Mouse (Mus musculus): ENCODE results near the gene Cx3cr1. TPM values are rescaled to one million over a fixed set of nuclear protein-coding genes. Genes with fewer than 3 reads are reported as not detected.

Cx3cr1 gene
- total RNA-seq, 2 experiments from 2014 or later, result 3.4 TPM

GRCm38 (mm10) chr9:120002893-120003292 is 66.8 kb downstream of the Cx3cr1 start:
- no peak for DNase-seq
- intact Hi-C loops (cut with DNase I), result no loop called here

GRCm38 (mm10) chr9:120001945-120002725 is 67.5 kb downstream of the Cx3cr1 start:
- intact Hi-C loops (cut with DNase I), result loop anchor here (2.0 kb wide), 1 partner anchor 17 kb away; the partner anchor contains the start of gene Csrnp1
- peak; percentile 86 to 88 for DNase-seq

GRCm38 (mm10) chr9:120000761-120001160 is 68.9 kb downstream of the Cx3cr1 start:
- intact Hi-C loops (cut with DNase I), result loop anchor here (2.0 kb wide), 1 partner anchor 16 kb away; the partner anchor contains the start of gene Csrnp1
- DNase-seq, result no peak

GRCm38 (mm10) chr9:119999636-120000035 is 70.0 kb downstream of the Cx3cr1 start:
- DNase-seq, result no peak

GRCm38 (mm10) chr9:119998776-119999175 is 70.9 kb downstream of the Cx3cr1 start:
- DNase-seq, result no peak
- intact Hi-C loops (cut with DNase I), result no loop called here

More at GRCm38 (mm10) chr9:119999636-120000035, 70.0 kb downstream of the Cx3cr1 start:
- intact Hi-C loops (cut with DNase I), result loop anchor here (2.0 kb wide), 1 partner anchor 15 kb away; the partner anchor contains the start of gene Csrnp1

- no peak for DNase-seq
- intact Hi-C loops (cut with DNase I), result no loop called here
Observed at GRCm38 (mm10) chr9:119996080-119996479, 73.6 kb downstream of the Cx3cr1 start.

GRCm38 (mm10) chr9:119994207-119994606 is 75.5 kb downstream of the Cx3cr1 start:
- intact Hi-C loops (cut with DNase I), result no loop called here
- no peak for DNase-seq

GRCm38 (mm10) chr9:119993092-119993844 is 76.4 kb downstream of the Cx3cr1 start:
- intact Hi-C loops (cut with DNase I), result no loop called here
- DNase-seq, result no peak

- no peak for DNase-seq
- intact Hi-C loops (cut with DNase I), result no loop called here
Observed at GRCm38 (mm10) chr9:119991310-119991709, 78.4 kb downstream of the Cx3cr1 start.

- intact Hi-C loops (cut with DNase I), result no loop called here
- no peak for DNase-seq
Observed at GRCm38 (mm10) chr9:119988304-119988703, 81.4 kb downstream of the Cx3cr1 start.

- intact Hi-C loops (cut with DNase I), result loop anchor here (2.0 kb wide), 2 partner anchors 15 to 25 kb away; no protein-coding TSS in a partner anchor
- no peak for DNase-seq
Observed at GRCm38 (mm10) chr9:119985881-119986574, 83.7 kb downstream of the Cx3cr1 start.

- intact Hi-C loops (cut with DNase I), result loop anchor here (2.0 kb wide), 2 partner anchors 16 to 26 kb away; no protein-coding TSS in a partner anchor
- DNase-seq, result no peak
Observed at GRCm38 (mm10) chr9:119984536-119985011, 85.1 kb downstream of the Cx3cr1 start, which contains the start of gene Csrnp1. Csrnp1 (minus strand) TSS chr9:119984658.

GRCm38 (mm10) chr9:119983585-119984535 is 85.8 kb downstream of the Cx3cr1 start:
- DNase-seq, result peak; percentile 95 to 97
- intact Hi-C loops (cut with DNase I), result loop anchor here (2.0 kb wide), 3 partner anchors 17 to 27 kb away; no protein-coding TSS in a partner anchor

- peak; percentile 58 to 62 for DNase-seq
- intact Hi-C loops (cut with DNase I), result loop anchor here (2.0 kb wide), 1 partner anchor 18 kb away; no protein-coding TSS in a partner anchor
Observed at GRCm38 (mm10) chr9:119982956-119983551, 86.6 kb downstream of the Cx3cr1 start.

- peak; percentile 66 to 71 for DNase-seq
- intact Hi-C loops (cut with DNase I), result loop anchor here (2.0 kb wide), 1 partner anchor 18 kb away; no protein-coding TSS in a partner anchor
Observed at GRCm38 (mm10) chr9:119982241-119982811, 87.4 kb downstream of the Cx3cr1 start.

GRCm38 (mm10) chr9:119981183-119982179 is 88.2 kb downstream of the Cx3cr1 start:
- intact Hi-C loops (cut with DNase I), result loop anchor here (2.0 kb wide), 1 partner anchor 17 kb away; no protein-coding TSS in a partner anchor
- DNase-seq, result peak; percentile 81

GRCm38 (mm10) chr9:119980770-119981182 is 88.9 kb downstream of the Cx3cr1 start:
- DNase-seq, result no peak
- intact Hi-C loops (cut with DNase I), result no loop called here
